Mouse (Mus musculus): ENCODE results near the gene Prkag3. TPM values are rescaled to one million over a fixed set of nuclear protein-coding genes. Genes with fewer than 3 reads are reported as not detected.
A peak's percentile ranks its signal among the peaks of the same experiment; 100 is the strongest.

Gene Prkag3
- polyA plus RNA-seq (2015; fragmentation: Nextera tagmentation; extraction: Ambion mirVana), result 0.07 and 0.27 TPM in 2 replicates

DNA sequence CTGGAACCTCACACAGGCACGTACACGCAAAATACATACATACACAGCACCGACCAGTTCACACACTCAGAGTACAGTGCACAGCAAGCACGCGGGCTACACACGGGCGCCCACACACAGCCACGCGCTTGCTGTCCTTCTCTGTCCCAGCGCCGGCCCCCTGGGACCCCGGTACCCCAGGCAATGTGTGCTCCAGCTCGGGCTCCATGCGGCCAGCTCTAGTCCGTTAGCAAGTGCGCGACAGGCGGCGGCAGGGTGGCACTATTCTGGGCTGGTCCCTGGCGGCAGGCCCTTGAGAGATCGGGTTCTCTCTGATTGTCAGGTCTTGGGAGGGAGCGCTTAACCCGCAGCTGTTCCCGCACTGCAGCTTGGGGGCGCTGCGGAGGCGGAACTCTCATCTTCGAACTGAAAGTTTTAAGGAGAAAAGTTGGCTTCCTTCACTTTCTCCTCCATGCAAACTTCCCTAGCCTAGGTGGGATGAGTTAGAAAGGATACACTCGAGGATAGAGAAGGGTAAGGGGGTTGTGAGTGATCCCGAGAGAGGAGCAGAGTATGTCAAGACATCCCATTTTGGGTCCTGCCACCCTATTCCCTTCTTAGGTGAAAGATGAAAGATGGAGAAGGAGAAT lies at the start of gene Prkag3:
Prkag3 (minus strand) TSS at position 579 of the 629 bp plus-strand sequence.
- H3K4me2 ChIP-seq (ENCODE audit: low read length), result peak within 1 kb of the TSS; percentile 46
- no peak within 1 kb of the TSS for H3K4me3 ChIP-seq (replicated peaks; ENCODE audit: low read depth, low read length)
- peak; percentile 55; the same call in 1 of the 2 replicates for ATAC-seq (replicated peaks; ENCODE audit: low FRiP score, low read depth)
- DNase-seq (ENCODE audit: low spot score), result peak; percentile 69
- no peaks in the 10 kb centered on the region for H3K36me3 ChIP-seq (ENCODE audit: insufficient read depth, low read length)
- no peaks in the 10 kb centered on the region for H3K27me3 ChIP-seq (ENCODE audit: insufficient read depth, low read length)
- WGBS, result 6% methylated on average over 30 of the region's 30 CpGs
- H3K9ac ChIP-seq (ENCODE audit: low read depth, low read length), result peak within 1 kb of the TSS; percentile 14; the same call in 1 of the 2 replicates
- 0 out of 2 replicates have a peak, but pooled peaks cover 6% of the 10 kb centered on the region for H3K4me1 ChIP-seq (replicated peaks; ENCODE audit: insufficient read depth, low read length)
- no peaks in the 10 kb centered on the region for H3K9me3 ChIP-seq (replicated peaks; ENCODE audit: low read length)
- TF ChIP-seq CTCF (IDR thresholded peaks at IDR 0.05; ENCODE audit: low read depth), result peak; percentile 66
- no peak within 1 kb of the TSS for H3K27ac ChIP-seq

GRCm38 (mm10) chr1:74797459-74797858 lies 48.4 kb upstream of the Prkag3 start:
- no peak overlapping the region for H3K4me2 ChIP-seq (ENCODE audit: low read length)
- H3K4me3 ChIP-seq (replicated peaks; ENCODE audit: low read depth, low read length), result no peak overlapping the region
- ATAC-seq (replicated peaks; ENCODE audit: low FRiP score, low read depth) (peak; percentile 27; the same call in 1 of the 2 replicates), DNase-seq (ENCODE audit: low spot score) (peak; percentile 84)
- no peak overlapping the region for H3K27ac ChIP-seq
- H3K4me1 ChIP-seq (replicated peaks; ENCODE audit: insufficient read depth, low read length), result peaks cover 17% of the 10 kb centered on the region; the same call in 1 of the 2 replicates
- no peak for TF ChIP-seq CTCF (IDR thresholded peaks at IDR 0.05; ENCODE audit: low read depth)
- WGBS, result 16% methylated on average over 5 of the region's 5 CpGs
- H3K36me3 ChIP-seq (ENCODE audit: insufficient read depth, low read length), result no peaks in the 10 kb centered on the region
- peaks cover 71% of the 10 kb centered on the region for H3K27me3 ChIP-seq (ENCODE audit: insufficient read depth, low read length)
- H3K9me3 ChIP-seq (replicated peaks; ENCODE audit: low read length), result no peaks in the 10 kb centered on the region
- H3K9ac ChIP-seq (ENCODE audit: low read depth, low read length), result no peak overlapping the region

DNA sequence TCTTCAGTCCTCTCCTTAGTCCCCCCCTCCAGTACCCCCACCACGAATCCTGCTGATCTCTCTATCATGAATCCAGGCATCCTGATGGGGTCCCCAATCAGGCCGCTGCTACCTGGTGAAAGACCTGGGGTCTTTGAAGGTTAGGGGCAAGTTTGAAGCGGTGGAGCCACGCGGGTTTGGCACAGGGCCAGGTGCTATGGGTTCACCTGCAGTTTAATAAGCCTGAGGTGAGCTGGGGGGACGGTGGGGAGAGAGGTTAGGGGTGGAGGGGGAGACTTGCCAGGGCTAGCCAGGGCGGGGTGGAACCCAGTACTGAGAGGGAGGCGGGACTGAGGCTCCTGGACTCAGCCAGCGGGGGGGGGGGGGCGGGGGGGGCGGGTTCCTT lies 46.1 kb upstream of the Prkag3 start:
- no peak overlapping the region for H3K27ac ChIP-seq
- peak overlapping the region; percentile 51; the same call in 1 of the 2 replicates for H3K4me2 ChIP-seq (ENCODE audit: low read length)

GRCm38 (mm10) chr1:74794487-74795144 lies 45.6 kb upstream of the Prkag3 start:
- H3K36me3 ChIP-seq (ENCODE audit: insufficient read depth, low read length), result no peaks in the 10 kb centered on the region
- H3K4me2 ChIP-seq (ENCODE audit: low read length), result peak overlapping the region; percentile 51
- 1% methylated on average over 37 of the region's 38 CpGs for WGBS
- DNase-seq (ENCODE audit: low spot score) (no peak), ATAC-seq (replicated peaks; ENCODE audit: low FRiP score, low read depth) (0 out of 2 replicates have a peak, but pooled peaks have one; percentile 44)
- TF ChIP-seq CTCF (IDR thresholded peaks at IDR 0.05; ENCODE audit: low read depth), result no peak
- H3K27ac ChIP-seq, result no peak overlapping the region
- H3K9me3 ChIP-seq (replicated peaks; ENCODE audit: low read length), result no peaks in the 10 kb centered on the region
- H3K4me1 ChIP-seq (replicated peaks; ENCODE audit: insufficient read depth, low read length), result peaks cover 14% of the 10 kb centered on the region; the same call in 1 of the 2 replicates
- no peak overlapping the region for H3K9ac ChIP-seq (ENCODE audit: low read depth, low read length)
- peak overlapping the region; percentile 13; the same call in 1 of the 2 replicates for H3K4me3 ChIP-seq (replicated peaks; ENCODE audit: low read depth, low read length)
- H3K27me3 ChIP-seq (ENCODE audit: insufficient read depth, low read length), result peaks cover 73% of the 10 kb centered on the region

More for the DNA sequence above, 46.1 kb upstream of the Prkag3 start:
- H3K4me3 ChIP-seq (replicated peaks; ENCODE audit: low read depth, low read length), result no peak overlapping the region
- no peak for TF ChIP-seq CTCF (IDR thresholded peaks at IDR 0.05; ENCODE audit: low read depth)
- no peaks in the 10 kb centered on the region for H3K9me3 ChIP-seq (replicated peaks; ENCODE audit: low read length)
- H3K36me3 ChIP-seq (ENCODE audit: insufficient read depth, low read length), result no peaks in the 10 kb centered on the region
- DNase-seq (ENCODE audit: low spot score) (no peak), ATAC-seq (replicated peaks; ENCODE audit: low FRiP score, low read depth) (no peak)
- H3K27me3 ChIP-seq (ENCODE audit: insufficient read depth, low read length), result peaks cover 73% of the 10 kb centered on the region
- peaks cover 14% of the 10 kb centered on the region; the same call in 1 of the 2 replicates for H3K4me1 ChIP-seq (replicated peaks; ENCODE audit: insufficient read depth, low read length)
- H3K9ac ChIP-seq (ENCODE audit: low read depth, low read length), result no peak overlapping the region
- 9% methylated on average over 6 of the region's 11 CpGs for WGBS

DNA sequence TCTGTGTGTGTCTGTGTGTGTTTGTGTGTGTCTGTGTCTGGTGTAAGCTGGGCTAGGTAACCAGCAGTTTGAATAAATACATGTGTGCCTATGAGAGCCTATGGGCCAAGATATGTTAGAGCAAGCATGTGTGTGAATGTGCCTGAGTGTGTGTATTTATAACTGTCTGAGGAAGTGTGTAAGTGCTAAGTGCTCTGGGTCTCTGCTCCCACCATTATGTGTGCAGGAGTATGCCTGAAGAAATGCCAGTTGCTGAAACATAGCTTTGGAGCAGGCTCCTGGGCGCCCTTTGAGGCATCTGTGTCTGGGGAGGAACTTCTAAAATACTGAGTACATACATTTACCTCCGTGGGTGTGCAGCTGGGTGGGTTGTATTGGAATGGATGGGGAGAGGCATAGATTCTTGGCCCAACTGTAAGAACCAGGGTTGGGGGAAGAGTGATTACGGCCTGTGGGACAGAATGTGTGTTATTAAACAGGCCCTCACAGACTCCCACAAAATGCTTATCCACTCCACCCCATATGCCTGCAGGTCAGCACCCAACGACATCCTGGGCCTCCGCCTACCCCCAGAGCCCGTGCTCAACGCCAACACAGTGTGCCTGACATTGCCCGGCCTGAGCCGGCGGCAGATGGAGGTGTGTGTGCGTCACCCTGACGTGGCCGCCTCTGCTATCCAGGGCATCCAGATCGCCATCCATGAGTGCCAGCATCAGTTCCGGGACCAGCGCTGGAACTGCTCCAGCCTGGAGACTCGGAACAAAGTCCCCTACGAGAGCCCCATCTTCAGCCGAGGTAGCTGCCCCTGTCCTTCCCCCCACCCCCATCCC lies 44.0 kb upstream of the Prkag3 start:
- no peak overlapping the region for H3K4me3 ChIP-seq (replicated peaks; ENCODE audit: low read depth, low read length)
- no peak overlapping the region for H3K4me2 ChIP-seq (ENCODE audit: low read length)
- no peak overlapping the region for H3K9ac ChIP-seq (ENCODE audit: low read depth, low read length)
- H3K4me1 ChIP-seq (replicated peaks; ENCODE audit: insufficient read depth, low read length), result peaks cover 14% of the 10 kb centered on the region; the same call in 1 of the 2 replicates
- no peak for ATAC-seq (replicated peaks; ENCODE audit: low FRiP score, low read depth)
- TF ChIP-seq CTCF (IDR thresholded peaks at IDR 0.05; ENCODE audit: low read depth), result no peak
- 31% methylated on average over 19 of the region's 19 CpGs for WGBS
- H3K9me3 ChIP-seq (replicated peaks; ENCODE audit: low read length), result no peaks in the 10 kb centered on the region
- H3K27me3 ChIP-seq (ENCODE audit: insufficient read depth, low read length), result peaks cover 84% of the 10 kb centered on the region
- H3K36me3 ChIP-seq (ENCODE audit: insufficient read depth, low read length), result no peaks in the 10 kb centered on the region
- DNase-seq (ENCODE audit: low spot score), result no peak
- no peak overlapping the region for H3K27ac ChIP-seq

DNA sequence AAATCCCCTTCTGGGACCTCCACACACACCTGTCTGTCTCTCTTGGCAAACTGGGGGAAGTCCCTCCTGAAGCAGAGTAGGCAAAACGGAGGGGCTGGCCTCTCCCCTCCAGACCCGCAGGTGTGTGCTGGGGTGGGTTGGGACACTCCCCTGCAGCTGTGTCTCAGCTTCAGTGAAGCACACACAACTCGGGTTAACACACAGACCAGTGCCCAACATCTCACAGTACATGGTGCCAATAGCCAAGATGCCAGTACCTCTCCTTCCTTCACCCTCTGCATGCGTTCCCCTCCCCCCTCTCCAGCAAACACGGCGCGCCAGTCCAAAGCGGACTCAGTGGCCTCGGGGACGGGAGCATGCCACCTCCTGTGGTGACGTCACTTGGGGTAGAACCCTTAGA lies 42.2 kb upstream of the Prkag3 start, which contains the start of gene Wnt10a:
Wnt10a (plus strand) TSS at position 268 of the 400 bp plus-strand sequence.
- no peak for TF ChIP-seq CTCF (IDR thresholded peaks at IDR 0.05; ENCODE audit: low read depth)
- no peaks in the 10 kb centered on the region for H3K36me3 ChIP-seq (ENCODE audit: insufficient read depth, low read length)
- H3K4me3 ChIP-seq (replicated peaks; ENCODE audit: low read depth, low read length), result peak within 1 kb of the TSS; percentile 31
- DNase-seq (ENCODE audit: low spot score) (no peak), ATAC-seq (replicated peaks; ENCODE audit: low FRiP score, low read depth) (no peak; the same call in 1 of the 2 replicates)
- peaks cover 12% of the 10 kb centered on the region; the same call in 1 of the 2 replicates for H3K4me1 ChIP-seq (replicated peaks; ENCODE audit: insufficient read depth, low read length)
- H3K27ac ChIP-seq, result no peak within 1 kb of the TSS
- peak within 1 kb of the TSS; percentile 10; the same call in 1 of the 2 replicates for H3K9ac ChIP-seq (ENCODE audit: low read depth, low read length)
- H3K27me3 ChIP-seq (ENCODE audit: insufficient read depth, low read length), result peaks cover 86% of the 10 kb centered on the region
- WGBS, result 3% methylated on average over 11 of the region's 11 CpGs
- H3K9me3 ChIP-seq (replicated peaks; ENCODE audit: low read length), result no peaks in the 10 kb centered on the region
- peak within 1 kb of the TSS; percentile 61 for H3K4me2 ChIP-seq (ENCODE audit: low read length)
